Mouse (Mus musculus) 3134 (cell line): Measurements from ENCODE around the gene Rsph14.

Experiments
- DNase-seq: peaks from one replicate; pipeline ENCODE4 v3.0.0-alpha.2; 2011; ENCODE audit warnings: low spot score; ENCODE audit not compliant: insufficient read length; ENCODE audit errors: extremely low read depth

Gene Rsph14

DNA sequence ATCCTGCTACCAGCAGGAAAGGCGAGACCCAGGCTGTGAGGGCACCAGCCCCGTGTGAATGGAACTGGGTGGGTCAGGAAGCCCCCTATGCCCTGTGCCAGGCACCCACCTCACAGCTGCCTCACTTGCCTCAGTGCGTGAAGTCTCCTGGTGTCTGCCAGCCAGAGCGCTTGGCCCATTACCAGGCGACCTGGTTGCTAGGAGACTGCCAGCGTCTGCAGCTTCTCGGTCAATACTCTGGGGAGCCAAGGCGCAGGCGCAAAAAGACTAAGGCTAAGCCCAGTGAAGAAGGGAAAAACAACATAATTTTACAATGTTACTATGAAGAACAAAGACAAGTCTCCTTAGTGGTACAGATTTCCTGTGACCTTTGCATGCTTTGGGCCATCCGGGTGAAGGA lies at the start of gene Rsph14:
Rsph14 (minus strand) TSS at position 192 of the 400 bp plus-strand sequence.
- DNase-seq, result peak; percentile 65

- DNase-seq, result no peak
Observed at GRCm38 (mm10) chr10:75078174-75079128, 46.1 kb upstream of the Rsph14 start.

DNA sequence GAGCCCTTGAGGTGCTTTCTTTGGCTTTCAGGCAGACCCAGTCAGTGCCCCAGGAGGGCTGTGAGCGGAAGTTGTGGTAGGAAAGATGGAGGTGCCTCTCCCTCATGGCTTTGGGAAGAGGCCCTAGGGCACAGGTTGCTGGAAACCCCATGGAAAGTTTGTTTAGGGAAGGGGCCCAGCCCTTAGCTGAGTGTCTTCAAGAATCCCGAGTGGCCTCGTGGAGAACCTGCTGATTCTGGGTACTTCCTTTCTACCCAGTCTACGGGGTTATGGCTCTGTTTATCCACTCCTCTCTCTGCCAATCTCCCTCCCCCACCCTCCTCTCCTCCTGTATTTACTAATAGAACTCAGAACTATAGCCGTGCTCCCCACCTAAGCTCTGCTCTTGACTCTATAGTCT lies 43.3 kb upstream of the Rsph14 start:
- DNase-seq, result no peak

- DNase-seq, result no peak
Observed at GRCm38 (mm10) chr10:75070281-75070976, 38.0 kb upstream of the Rsph14 start.

DNA sequence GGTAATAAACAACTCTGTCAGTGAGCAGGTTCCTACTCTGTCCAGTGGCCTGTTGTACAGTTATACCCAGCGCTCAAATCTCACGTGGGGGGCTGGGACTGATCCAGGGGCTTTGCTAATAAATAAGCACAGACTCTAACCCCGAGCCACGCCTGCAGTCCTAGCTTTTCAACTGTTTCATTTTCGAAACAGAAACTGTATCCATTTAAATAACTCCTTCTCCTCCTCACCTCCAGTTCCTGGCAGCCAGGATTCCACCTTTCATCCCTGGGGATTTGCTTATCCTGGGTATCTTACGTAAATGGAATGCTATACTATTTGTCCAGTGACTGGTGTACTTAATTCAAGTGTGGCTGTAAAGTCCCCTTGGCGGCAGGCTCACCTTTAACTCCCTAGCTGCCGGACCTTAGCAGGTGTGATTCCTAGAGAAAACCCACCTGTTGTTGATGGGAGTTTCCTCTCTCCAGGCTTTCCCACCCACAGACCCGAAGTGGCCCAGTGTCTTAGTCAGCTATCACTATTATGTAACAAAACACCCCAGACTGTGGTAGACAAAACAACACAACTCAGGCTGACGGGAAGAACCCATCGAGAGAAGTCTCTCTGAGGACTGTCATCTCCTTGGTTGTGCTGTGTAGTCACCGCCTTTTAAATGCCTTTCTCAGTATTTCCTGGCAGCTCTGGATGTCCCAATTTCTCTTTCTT lies 36.4 kb upstream of the Rsph14 start:
- DNase-seq, result no peak

GRCm38 (mm10) chr10:75068086-75068485 lies 35.7 kb upstream of the Rsph14 start:
- no peak for DNase-seq

DNA sequence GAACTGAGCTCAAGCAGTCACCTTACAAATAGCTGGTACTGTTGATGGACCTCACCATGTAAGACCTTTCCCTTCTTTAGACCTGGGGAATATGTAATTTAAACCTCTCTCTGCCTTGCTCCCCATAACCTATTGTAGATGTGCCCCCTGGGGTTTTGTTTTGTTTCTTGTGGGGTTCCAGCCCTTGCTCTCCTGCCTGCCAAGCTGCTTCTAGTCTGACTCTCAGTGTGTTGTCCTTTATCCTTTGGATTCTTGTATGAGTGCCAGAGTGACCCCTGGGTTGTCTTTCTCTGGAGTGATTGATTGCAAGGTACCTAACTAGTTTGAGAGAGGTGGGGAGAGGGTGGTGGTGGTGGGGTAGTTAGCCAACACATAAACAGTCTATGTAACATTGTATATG lies 35.1 kb upstream of the Rsph14 start:
- DNase-seq, result no peak

GRCm38 (mm10) chr10:75065691-75066090 lies 33.3 kb upstream of the Rsph14 start:
- DNase-seq, result no peak

GRCm38 (mm10) chr10:75063301-75063965 lies 31.0 kb upstream of the Rsph14 start:
- DNase-seq, result peak; percentile 55

GRCm38 (mm10) chr10:75062621-75063020 lies 30.2 kb upstream of the Rsph14 start:
- no peak for DNase-seq

- no peak for DNase-seq
Observed at GRCm38 (mm10) chr10:75062189-75062561, 29.8 kb upstream of the Rsph14 start.

DNA sequence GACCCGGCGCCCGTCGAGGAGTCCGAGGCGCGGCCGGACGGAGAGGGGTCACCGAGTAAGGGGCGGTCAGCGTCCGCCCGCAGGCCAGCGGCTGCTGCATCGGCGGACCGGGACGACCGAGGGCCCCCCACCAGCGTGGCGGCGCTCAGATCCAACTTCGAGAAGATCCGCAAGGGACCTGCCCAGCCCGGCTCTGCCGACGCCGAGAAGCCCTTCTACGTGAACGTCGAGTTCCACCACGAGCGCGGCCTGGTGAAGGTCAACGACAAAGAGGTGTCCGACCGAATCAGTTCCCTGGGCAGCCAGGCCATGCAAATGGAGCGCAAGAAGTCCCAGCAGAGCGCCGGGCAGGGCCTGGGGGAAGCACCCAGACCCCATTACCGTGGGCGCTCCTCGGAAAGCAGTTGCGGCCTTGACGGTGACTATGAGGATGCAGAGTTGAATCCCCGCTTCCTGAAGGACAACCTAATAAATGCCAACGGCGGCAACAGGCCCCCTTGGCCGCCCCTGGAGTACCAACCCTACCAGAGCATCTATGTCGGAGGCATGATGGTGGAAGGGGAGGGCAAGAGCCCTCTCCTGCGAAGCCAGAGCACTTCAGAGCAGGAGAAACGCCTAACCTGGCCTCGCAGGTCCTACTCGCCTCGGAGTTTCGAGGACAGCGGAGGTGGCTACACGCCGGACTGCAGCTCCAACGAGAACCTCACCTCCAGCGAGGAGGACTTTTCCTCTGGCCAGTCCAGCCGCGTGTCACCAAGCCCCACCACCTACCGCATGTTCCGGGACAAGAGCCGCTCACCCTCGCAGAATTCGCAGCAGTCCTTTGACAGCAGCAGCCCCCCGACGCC lies 29.2 kb upstream of the Rsph14 start:
- peak; percentile 64 for DNase-seq

- DNase-seq, result peak; percentile 36
Observed at GRCm38 (mm10) chr10:75060843-75061235, 28.5 kb upstream of the Rsph14 start.

DNA sequence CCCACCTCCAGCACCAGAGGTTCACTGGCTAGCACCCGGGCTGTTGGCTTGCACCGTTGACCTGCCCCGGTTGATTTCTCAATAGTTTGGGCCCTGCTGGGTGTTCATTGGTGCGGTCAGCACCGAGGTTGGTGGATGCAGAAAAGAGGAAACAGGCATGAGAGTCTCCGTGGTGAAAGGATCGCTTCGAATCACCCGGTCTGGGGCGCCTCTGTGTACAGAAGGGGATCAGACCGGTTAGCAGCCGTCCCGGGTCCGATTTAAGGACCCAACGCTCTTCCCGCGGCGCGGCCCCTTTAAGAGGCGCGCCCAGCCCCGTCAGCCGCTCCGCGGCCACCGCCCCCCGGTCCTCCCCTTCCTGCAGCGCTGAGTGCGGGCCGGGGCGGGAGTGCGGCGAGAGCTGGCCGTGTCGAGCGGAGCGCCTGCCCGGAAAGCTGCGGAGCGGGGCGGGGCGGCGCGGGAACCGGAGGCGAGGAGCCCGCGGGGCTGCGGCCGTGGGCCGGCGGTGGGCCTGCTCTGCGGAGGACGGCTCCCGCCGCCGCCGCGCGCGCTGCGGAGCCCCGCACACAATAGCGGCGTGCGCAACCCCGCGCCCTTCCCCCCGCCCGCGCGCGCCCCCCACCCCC lies 27.9 kb upstream of the Rsph14 start, which contains the start of gene Bcr:
Bcr (plus strand) TSS at position 376 of the 626 bp plus-strand sequence.
- DNase-seq, result peak; percentile 86

DNA sequence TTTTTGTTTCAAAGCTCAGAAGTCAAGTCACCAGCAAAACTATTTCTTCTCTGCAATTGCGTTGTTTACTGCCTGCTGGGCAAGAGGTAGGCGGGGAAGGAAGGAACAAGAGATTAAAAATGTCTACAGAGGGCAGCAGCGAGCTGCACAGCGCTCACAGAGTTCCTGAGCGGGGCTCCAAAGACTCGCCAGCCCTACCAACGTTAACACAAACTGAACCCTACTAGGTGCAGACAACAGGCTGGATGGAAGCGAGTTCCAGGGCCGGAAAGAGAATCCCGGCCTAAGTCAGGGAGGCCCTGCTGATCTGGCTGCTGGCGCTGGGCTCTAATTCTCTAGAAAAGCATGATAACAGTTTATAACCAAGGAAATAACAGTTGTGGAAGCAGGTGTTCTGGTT lies 27.0 kb upstream of the Rsph14 start:
- DNase-seq, result peak; percentile 68

- no peak for DNase-seq
Observed at GRCm38 (mm10) chr10:75058761-75059395, 26.5 kb upstream of the Rsph14 start.

DNA sequence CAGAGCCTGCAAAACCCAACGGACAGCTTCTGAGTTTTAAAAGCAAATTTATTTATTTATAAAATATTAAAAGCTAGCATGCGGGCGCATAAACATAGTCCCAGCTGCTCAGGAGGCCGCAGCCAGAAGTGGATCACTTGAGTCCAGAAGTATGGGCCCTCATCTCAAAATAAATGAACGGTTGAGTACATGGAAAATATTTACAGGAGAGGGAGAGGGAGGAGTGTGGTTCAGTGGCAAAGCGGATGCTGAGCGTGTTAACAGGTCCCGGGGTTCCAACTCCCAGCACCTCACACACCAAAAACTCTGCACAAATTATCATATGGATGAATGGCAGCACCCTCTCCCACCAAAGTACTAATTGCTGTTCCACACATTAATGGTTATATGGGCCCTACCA lies 25.9 kb upstream of the Rsph14 start:
- DNase-seq, result no peak

- no peak for DNase-seq
Observed at GRCm38 (mm10) chr10:75056255-75056654, 23.9 kb upstream of the Rsph14 start.

DNA sequence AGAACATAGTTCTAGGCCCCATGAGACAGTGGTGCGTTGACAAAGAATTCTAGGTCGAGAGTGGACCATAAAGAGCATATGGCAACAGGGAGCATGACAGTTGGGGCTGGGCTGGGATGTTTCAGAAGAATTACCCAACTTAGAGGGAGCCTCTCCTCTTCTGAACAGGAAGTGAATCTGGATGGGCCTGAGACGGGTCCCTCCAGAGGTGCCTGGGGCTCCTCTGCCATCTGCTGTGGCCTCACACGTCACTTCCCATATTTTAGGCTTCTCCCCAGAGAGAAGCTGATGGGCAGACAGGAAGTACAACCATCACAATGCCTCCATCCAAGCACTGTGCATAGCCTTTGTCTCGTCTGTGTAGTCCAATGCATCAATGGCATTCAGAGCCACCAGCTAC lies 23.3 kb upstream of the Rsph14 start:
- no peak for DNase-seq
